Mouse (Mus musculus) CD4-positive, CD25-positive, alpha-beta regulatory T cell (primary cell): ENCODE results near the gene Obox6. TPM values are rescaled to one million over a fixed set of nuclear protein-coding genes. Genes with fewer than 3 reads are reported as not detected.

ENCODE experiments used
- polyA plus RNA-seq: library from polyadenylated mRNA; unstranded; fragments of 100-300 nt; shearing (Covaris generic); gene quantifications from one replicate; pipeline ENCODE4 v1.2.1, GENCODE M21; 2017

Obox6 gene
- not detected for polyA plus RNA-seq

DNA sequence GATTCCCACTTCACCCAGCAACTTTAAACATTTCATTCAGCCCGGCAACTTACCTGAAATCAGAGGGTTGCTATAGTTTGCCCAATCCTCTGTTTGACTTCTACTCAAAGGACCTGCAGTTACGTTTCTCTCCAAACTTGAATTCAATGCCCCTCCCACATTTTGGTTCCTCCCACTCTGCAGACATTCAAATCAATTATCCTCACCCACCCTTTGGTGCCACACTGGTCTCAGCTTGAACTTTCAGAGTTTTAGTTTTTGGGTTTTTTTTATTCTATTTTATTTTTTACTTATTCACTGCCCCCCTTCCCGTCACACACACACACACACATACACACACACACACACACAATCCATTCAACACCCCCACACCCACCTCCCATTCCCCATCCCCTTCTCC lies at the start of gene Obox6:
TSS of gene Obox6 (minus strand) at position 101 of the 400 bp plus-strand sequence.

DNA sequence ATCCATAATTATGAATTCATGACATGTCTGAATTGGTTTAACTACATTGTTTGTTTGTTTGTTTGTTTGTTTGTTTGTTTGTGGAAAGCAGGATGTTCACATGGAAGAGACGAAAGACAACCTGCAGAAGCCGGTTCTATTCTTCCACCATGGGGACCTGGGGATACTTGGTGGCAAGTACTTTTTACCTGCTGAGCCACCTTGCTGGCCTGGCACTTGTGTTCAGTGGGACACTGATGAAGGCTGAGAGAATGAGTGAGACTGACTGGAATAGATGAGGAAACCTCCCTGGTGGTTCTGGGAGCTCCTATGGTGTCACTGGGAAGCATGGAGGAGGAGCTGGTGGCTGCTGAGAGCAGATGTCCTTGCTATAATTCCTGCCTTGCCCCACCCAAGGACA lies 42.8 kb upstream of the Obox6 start, which contains the start of gene Crxos:
TSS of gene Crxos (plus strand) at position 301 of the 400 bp plus-strand sequence.

DNA sequence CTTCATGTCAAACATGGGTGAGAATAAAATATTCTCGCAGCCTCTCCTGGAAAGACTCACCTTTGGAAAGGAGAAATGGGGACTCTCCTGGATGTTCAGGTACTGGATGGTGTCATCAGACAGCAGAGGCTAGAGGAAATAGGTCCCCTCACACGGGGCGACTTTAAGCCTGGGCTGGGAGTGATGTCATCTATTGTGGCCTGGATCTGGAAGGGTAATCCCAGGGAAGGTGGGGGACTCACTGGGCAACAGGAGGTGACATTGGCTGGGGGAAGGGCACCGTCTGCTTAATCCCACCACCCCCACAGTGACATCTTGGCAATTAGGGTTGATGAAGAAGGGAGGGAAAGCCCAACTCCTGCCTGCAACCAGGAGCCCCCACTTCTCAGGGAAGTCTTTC lies 40.3 kb upstream of the Obox6 start, which contains the start of gene Crx:
TSS of gene Crx (minus strand) at position 213 of the 400 bp plus-strand sequence.

Other genes with a start within 250 kb of the Obox6 start
- not detected for gene Obox3, start 199.8 kb downstream of the Obox6 start, polyA plus RNA-seq
- not detected for gene Obox5, start 89.5 kb downstream of the Obox6 start, polyA plus RNA-seq
- not detected for gene Crx, start 40.3 kb upstream of the Obox6 start, polyA plus RNA-seq
- gene Crxos, start 42.9 kb upstream of the Obox6 start, polyA plus RNA-seq: not detected
- gene Selenow, start 82.7 kb upstream of the Obox6 start, polyA plus RNA-seq: 575 TPM
- 409 TPM for gene Nop53, start 106.4 kb upstream of the Obox6 start, polyA plus RNA-seq
- gene Ehd2, start 127.9 kb upstream of the Obox6 start, polyA plus RNA-seq: 0.06 TPM
- gene Bicra, start 208.2 kb upstream of the Obox6 start, polyA plus RNA-seq: 7.0 TPM
- 0.06 TPM for gene Zfp541, start 222.1 kb upstream of the Obox6 start, polyA plus RNA-seq